In the genomic region with DNA sequence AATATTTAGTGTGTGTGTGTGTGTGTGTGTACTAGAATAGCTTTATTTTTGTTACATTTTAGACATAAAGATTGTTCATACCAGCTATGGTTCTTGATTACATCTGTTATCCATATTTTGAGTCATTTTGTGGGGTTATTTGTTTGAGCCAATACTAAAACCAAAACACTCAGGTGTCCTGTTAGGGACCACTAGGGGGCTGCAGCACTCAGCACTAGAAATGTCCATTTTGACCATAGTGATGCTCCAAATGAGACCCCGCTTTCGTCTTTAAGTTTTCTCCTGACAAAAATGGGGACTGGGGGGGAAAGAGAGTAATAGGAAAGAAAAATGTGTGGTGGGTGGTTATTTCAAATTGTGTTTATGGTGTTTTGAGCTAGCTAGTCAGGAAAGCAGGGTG, we compare ENCODE assay signal across 16 mouse cellular contexts. TPM values are rescaled to one million over a fixed set of nuclear protein-coding genes. Genes with fewer than 3 reads are reported as not detected.
DNase-seq lines count a peak whose midpoint lies in the region; ATAC-seq and TF ChIP-seq lines count a peak whose summit lies in the region.
"Had no signal": no experiment of that assay in that cellular context is flagged by ENCODE, and none has a peak within 500 bp of the region (broad histone marks: within the 10 kb centered on the region; RNA-seq: fewer than 3 reads in every experiment).

No protein-coding gene starts in this region.

- no peaks in the 10 kb centered on the region for H3K9me3 ChIP-seq in lung, postnatal 0 days (ENCODE audit: low read length)
- H3K9me3 ChIP-seq: G1E; limb, embryonic 10.5 days; midbrain, embryonic 13.5 days; neural tube, embryonic 13.5 days had no signal

- 86% methylated on average over 2 of the region's 2 CpGs for WGBS in lung, postnatal 0 days

- H3K4me3 ChIP-seq in lung, postnatal 0 days (ENCODE audit: low read depth, low read length), result no peak overlapping the region
- H3K4me3 ChIP-seq: limb, embryonic 10.5 days; midbrain, embryonic 13.5 days; neural tube, embryonic 13.5 days had no signal

- H3K9ac ChIP-seq in lung, postnatal 0 days (replicated peaks; ENCODE audit: low read depth), result no peak overlapping the region
- H3K9ac ChIP-seq: midbrain, embryonic 13.5 days; neural tube, embryonic 13.5 days had no signal

- H3K27ac ChIP-seq in lung, postnatal 0 days (ENCODE audit: low read length), result no peak overlapping the region
- H3K27ac ChIP-seq: limb, embryonic 10.5 days; midbrain, embryonic 13.5 days; neural tube, embryonic 13.5 days had no signal

- peak; percentile 56 for TF ChIP-seq CTCF in lung, postnatal 0 days (IDR thresholded peaks at IDR 0.05)

- TF ChIP-seq EP300 in lung, postnatal 0 days (IDR thresholded peaks at IDR 0.05), result no peak

- no peaks in the 10 kb centered on the region for H3K4me1 ChIP-seq in lung, postnatal 0 days (ENCODE audit: insufficient read depth, low read depth, low read length)
- H3K4me1 ChIP-seq: limb, embryonic 10.5 days; midbrain, embryonic 13.5 days; neural tube, embryonic 13.5 days had no signal

- no peak overlapping the region for H3K4me2 ChIP-seq in lung, postnatal 0 days (replicated peaks; ENCODE audit: low read depth, low read length)
- H3K4me2 ChIP-seq: midbrain, embryonic 13.5 days; neural tube, embryonic 13.5 days had no signal

- no peaks in the 10 kb centered on the region for H3K27me3 ChIP-seq in lung, postnatal 0 days (replicated peaks; ENCODE audit: insufficient read depth, low read length)
- H3K27me3 ChIP-seq: midbrain, embryonic 13.5 days; neural tube, embryonic 13.5 days had no signal

- ATAC-seq in lung, postnatal 0 days, result no peak
- ATAC-seq: midbrain, embryonic 13.5 days had no signal

- H3K36me3 ChIP-seq in lung, postnatal 0 days (ENCODE audit: insufficient read depth, low read length), result peaks cover 32% of the 10 kb centered on the region; the same call in 1 of the 2 replicates

- peak; percentile 22 for DNase-seq in heart, adult 11 months
- no peak for DNase-seq in heart, adult 18-20 months
- no peak for DNase-seq in lung, postnatal 0 days (ENCODE audit: low spot score)
- no peak for DNase-seq in lung, postnatal 14 days
- peak; percentile 36 for DNase-seq in ZHBTc4 (ENCODE audit: low read depth, low spot score)
- no peak for DNase-seq in testis, postnatal 10 days (ENCODE audit: low spot score)
- DNase-seq in spleen, adult 18-20 months, result no peak
- DNase-seq: gastrocnemius, postnatal 36 days; kidney, adult 18-20 months; lung, adult 2 months; right cerebral cortex, adult 18-20 months; thymus, postnatal 4 days had no signal

RNA-seq across cellular contexts. Expression of gene Fgfbp3, which starts 33.1 kb away (rescaled TPM):
- total RNA-seq in heart, adult 18-20 months (2021), result 1 to 10 TPM; 2.1 to 2.2 TPM
- 7.6 and 8.2 TPM in 2 replicates for polyA plus RNA-seq in lung, postnatal 0 days (2015; fragmentation: Nextera tagmentation; extraction: Ambion mirVana)

RNA-seq across cellular contexts. Expression of gene Btaf1, which starts 39.6 kb away (rescaled TPM):
- total RNA-seq in heart, adult 18-20 months (2021), result 10 to 100 TPM; 12.7 to 14.2 TPM
- polyA plus RNA-seq in lung, postnatal 0 days (2015; fragmentation: Nextera tagmentation; extraction: Ambion mirVana), result 6.4 and 7.2 TPM in 2 replicates

RNA-seq across cellular contexts. Expression of gene Tnks2, which starts 52.3 kb away (rescaled TPM):
- 10 to 100 TPM; 71.9 to 80.4 TPM for total RNA-seq in heart, adult 18-20 months (2021)
- polyA plus RNA-seq in lung, postnatal 0 days (2015; fragmentation: Nextera tagmentation; extraction: Ambion mirVana), result 25.4 and 28.7 TPM in 2 replicates

Comparison
In these comparisons a context has a peak if more than half of its experiments do, and no peak if none do; other contexts are left out.
1. DNase-seq: peak in heart, adult 11 months (single experiment) and ZHBTc4 (single experiment); none in heart, adult 18-20 months (0 of 2), lung, postnatal 0 days (single experiment), lung, postnatal 14 days (single experiment), testis, postnatal 10 days (single experiment) and spleen, adult 18-20 months (0 of 2).